Mouse (Mus musculus) ES-Bruce4 (cell line): ENCODE measurements around the gene Smpd4. TPM values are rescaled to one million over a fixed set of nuclear protein-coding genes. Genes with fewer than 3 reads are reported as not detected.

Source experiments
- H3K27ac ChIP-seq: 2 replicates; pipeline ENCODE4 v1.5.1; 2012; ENCODE audit warnings: low read length, inconsistent platforms; ENCODE audit not compliant: insufficient read depth
- H3K27me3 ChIP-seq: 2 replicates; pipeline ENCODE4 v1.6.1; 2012; ENCODE audit warnings: mild to moderate bottlenecking, low read length, inconsistent platforms; ENCODE audit not compliant: control insufficient read depth, poor library complexity, insufficient read depth, severe bottlenecking
- H3K36me3 ChIP-seq: 2 replicates; pipeline ENCODE4 v1.6.1; 2012; ENCODE audit warnings: inconsistent platforms, mild to moderate bottlenecking, low read length, moderate library complexity; ENCODE audit not compliant: control insufficient read depth, poor library complexity, insufficient read depth, severe bottlenecking
- H3K4me1 ChIP-seq: one replicate; pipeline ENCODE4 v1.8.1; 2011; ENCODE audit warnings: low read length; ENCODE audit not compliant: control insufficient read depth, insufficient read depth
- H3K4me3 ChIP-seq: 2 replicates; pipeline ENCODE4 v1.5.1; 2011; ENCODE audit warnings: low read depth, mild to moderate bottlenecking, low read length
- H3K9ac ChIP-seq: 2 replicates; pipeline ENCODE4 v1.6.1; 2012; ENCODE audit warnings: low read depth, mild to moderate bottlenecking, inconsistent platforms; ENCODE audit not compliant: poor library complexity, severe bottlenecking
- H3K9me3 ChIP-seq: replicated peaks from 2 replicates; pipeline ENCODE4 v1.6.1; 2012; ENCODE audit warnings: mild to moderate bottlenecking, low read length, inconsistent platforms; ENCODE audit not compliant: control insufficient read depth, poor library complexity, insufficient read depth, severe bottlenecking
- CTCF ChIP-seq: IDR thresholded peaks from one replicate; pipeline ENCODE4 v1.8.1; 2011; ENCODE audit warnings: low read depth, low read length
- EP300 ChIP-seq: IDR thresholded peaks from 2 replicates; pipeline ENCODE4 v1.6.1; 2011; ENCODE audit warnings: low read depth, low read length; ENCODE audit not compliant: insufficient read depth
- POLR2A ChIP-seq: IDR thresholded peaks from one replicate; pipeline ENCODE4 v1.8.1; 2011; ENCODE audit warnings: low read length; ENCODE audit not compliant: insufficient read depth
- polyA plus RNA-seq: library from polyadenylated mRNA; stranded (reverse); fragments of >200 nt; gene quantifications from 2 replicates; pipeline ENCODE4 v1.2.4, GENCODE M21; 2011; ENCODE audit warnings: low read depth; ENCODE audit not compliant: missing spikeins, insufficient read depth, insufficient read length

Gene Smpd4
- polyA plus RNA-seq, 1 experiment, result 104 TPM

- H3K4me1 ChIP-seq, result no peaks in the 10 kb centered on the region
- H3K4me3 ChIP-seq, result no peak overlapping the region
- H3K9ac ChIP-seq, result no peak overlapping the region
- no peaks in the 10 kb centered on the region for H3K27me3 ChIP-seq
- no peak overlapping the region for H3K27ac ChIP-seq
- H3K36me3 ChIP-seq, result no peaks in the 10 kb centered on the region; the same call in 1 of the 2 replicates
- H3K9me3 ChIP-seq, result no peaks in the 10 kb centered on the region
- TF ChIP-seq EP300 (no peak), POLR2A (no peak), CTCF (no peak)
These were observed 28.6 kb downstream of the Smpd4 start for GRCm38 (mm10) chr16:17647566-17648340.

- no peaks in the 10 kb centered on the region for H3K9me3 ChIP-seq
- H3K36me3 ChIP-seq, result no peaks in the 10 kb centered on the region; the same call in 1 of the 2 replicates
- H3K27me3 ChIP-seq, result no peaks in the 10 kb centered on the region
- H3K27ac ChIP-seq, result no peak overlapping the region
- no peak overlapping the region for H3K9ac ChIP-seq
- H3K4me1 ChIP-seq, result no peaks in the 10 kb centered on the region
- H3K4me3 ChIP-seq, result no peak overlapping the region
- TF ChIP-seq CTCF (no peak), EP300 (no peak), POLR2A (no peak)
These were observed 30.9 kb downstream of the Smpd4 start for GRCm38 (mm10) chr16:17649925-17650605.

GRCm38 (mm10) chr16:17650711-17651110 lies 31.6 kb downstream of the Smpd4 start:
- no peaks in the 10 kb centered on the region for H3K9me3 ChIP-seq
- H3K4me1 ChIP-seq, result no peaks in the 10 kb centered on the region
- H3K4me3 ChIP-seq, result no peak overlapping the region
- no peak for TF ChIP-seq POLR2A
- TF ChIP-seq CTCF, result no peak
- no peak for TF ChIP-seq EP300
- no peaks in the 10 kb centered on the region; the same call in 1 of the 2 replicates for H3K36me3 ChIP-seq
- no peak overlapping the region for H3K9ac ChIP-seq
- no peak overlapping the region for H3K27ac ChIP-seq
- H3K27me3 ChIP-seq, result no peaks in the 10 kb centered on the region

GRCm38 (mm10) chr16:17652607-17653006 lies 33.5 kb downstream of the Smpd4 start:
- no peak for TF ChIP-seq POLR2A
- Histone ChIP-seq H3K9me3 (no peaks in the 10 kb centered on the region), H3K9ac (no peak overlapping the region), H3K36me3 (no peaks in the 10 kb centered on the region; the same call in 1 of the 2 replicates), H3K27ac (no peak overlapping the region), H3K27me3 (no peaks in the 10 kb centered on the region), H3K4me1 (no peaks in the 10 kb centered on the region), H3K4me3 (no peak overlapping the region)

GRCm38 (mm10) chr16:17653601-17654000 lies 34.4 kb downstream of the Smpd4 start:
- H3K9ac ChIP-seq, result no peak overlapping the region
- TF ChIP-seq EP300 (no peak), CTCF (no peak), POLR2A (no peak)
- H3K27ac ChIP-seq, result no peak overlapping the region
- H3K27me3 ChIP-seq, result no peaks in the 10 kb centered on the region
- H3K4me1 ChIP-seq, result no peaks in the 10 kb centered on the region
- H3K4me3 ChIP-seq, result no peak overlapping the region
- H3K9me3 ChIP-seq, result no peaks in the 10 kb centered on the region
- no peaks in the 10 kb centered on the region; the same call in 1 of the 2 replicates for H3K36me3 ChIP-seq
